Mouse (Mus musculus) brown adipose tissue, adult 24 weeks (tissue): Measurements from ENCODE around the gene Tas1r1. TPM values are rescaled to one million over a fixed set of nuclear protein-coding genes. Genes with fewer than 3 reads are reported as not detected.

Experiments
- H3K27ac ChIP-seq: fragments of 200-500 bp; replicated peaks from 2 replicates; pipeline ENCODE4 v1.5.1; 2012; ENCODE audit warnings: low read depth, mild to moderate bottlenecking, low read length
- H3K4me1 ChIP-seq: fragments of 200-500 bp; 2 replicates; pipeline ENCODE4 v1.6.1; 2012; ENCODE audit warnings: low read length, mixed read lengths; ENCODE audit not compliant: control insufficient read depth, insufficient read depth, insufficient read length
- H3K4me3 ChIP-seq: fragments of 200-500 bp; 2 replicates; pipeline ENCODE4 v1.5.1; 2012; ENCODE audit warnings: low read depth, mild to moderate bottlenecking, low read length, moderate library complexity; ENCODE audit not compliant: insufficient read depth
- polyA plus RNA-seq: library from polyadenylated mRNA; stranded (reverse); fragments of >200 nt; gene quantifications from 2 replicates; pipeline ENCODE4 v1.2.4, GENCODE M21; 2012; ENCODE audit not compliant: missing spikeins, insufficient read depth, insufficient read length

The Tas1r1 gene
- polyA plus RNA-seq, 1 experiment, result not detected

DNA sequence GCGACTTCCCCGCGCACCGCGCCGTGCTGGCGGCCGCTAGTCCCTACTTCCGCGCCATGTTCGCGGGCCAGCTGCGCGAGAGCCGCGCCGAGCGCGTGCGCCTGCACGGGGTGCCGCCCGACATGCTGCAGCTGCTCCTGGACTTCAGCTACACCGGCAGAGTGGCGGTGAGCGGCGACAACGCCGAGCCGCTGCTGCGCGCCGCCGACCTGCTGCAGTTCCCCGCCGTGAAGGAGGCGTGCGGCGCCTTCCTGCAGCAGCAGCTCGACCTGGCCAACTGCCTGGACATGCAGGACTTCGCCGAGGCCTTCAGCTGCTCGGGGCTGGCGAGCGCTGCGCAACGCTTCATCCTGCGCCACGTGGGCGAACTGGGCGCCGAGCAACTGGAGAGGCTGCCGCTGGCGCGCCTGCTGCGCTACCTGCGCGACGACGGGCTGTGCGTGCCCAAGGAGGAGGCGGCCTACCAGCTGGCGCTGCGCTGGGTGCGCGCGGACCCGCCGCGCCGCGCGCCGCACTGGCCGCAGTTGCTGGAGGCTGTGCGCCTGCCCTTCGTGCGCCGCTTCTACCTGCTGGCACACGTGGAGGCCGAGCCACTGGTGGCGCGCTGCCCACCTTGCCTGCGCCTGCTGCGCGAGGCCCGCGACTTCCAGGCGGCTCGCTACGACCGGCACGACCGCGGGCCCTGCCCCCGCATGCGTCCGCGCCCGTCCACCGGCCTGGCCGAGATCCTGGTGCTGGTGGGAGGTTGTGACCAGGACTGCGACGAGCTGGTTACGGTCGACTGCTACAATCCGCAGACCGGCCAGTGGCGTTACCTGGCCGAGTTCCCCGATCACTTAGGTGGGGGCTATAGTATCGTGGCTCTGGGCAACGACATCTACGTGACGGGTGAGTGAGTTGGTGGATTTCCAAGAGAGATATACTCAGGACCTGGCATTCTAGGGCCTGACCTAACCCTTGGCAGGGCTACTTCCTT, 29.0 kb downstream of the Tas1r1 start:
- peaks cover 7% of the 10 kb centered on the region; the same call in 1 of the 2 replicates for H3K4me1 ChIP-seq
- H3K4me3 ChIP-seq, result peak overlapping the region; percentile 74
- no peak overlapping the region; the same call in 1 of the 2 replicates for H3K27ac ChIP-seq

- Histone ChIP-seq H3K27ac (peak within 1 kb of the TSS; percentile 49), H3K4me3 (peak within 1 kb of the TSS; percentile 74), H3K4me1 (peaks cover 7% of the 10 kb centered on the region; the same call in 1 of the 2 replicates)
These were observed 29.7 kb downstream of the Tas1r1 start, which contains the start of gene Klhl21 for GRCm38 (mm10) chr4:152008622-152009075. Klhl21 (plus strand) TSS chr4:152008803.

DNA sequence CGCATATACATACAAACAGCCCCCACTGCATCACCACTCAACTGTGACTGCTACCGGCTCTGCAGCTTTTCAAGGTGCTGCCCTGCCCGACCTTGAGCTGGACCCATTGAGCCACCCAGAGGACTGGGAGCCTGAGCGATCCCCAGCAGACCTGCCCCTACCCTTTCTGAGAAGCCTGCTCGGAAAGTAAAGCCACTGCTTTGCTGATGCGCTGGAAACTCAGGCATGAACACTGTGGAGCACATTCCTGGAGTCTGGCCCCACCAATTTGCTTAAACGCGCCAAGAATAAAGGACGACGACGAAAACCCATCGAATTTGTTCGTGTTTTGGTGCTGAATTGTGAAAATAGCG, 30.2 kb downstream of the Tas1r1 start:
- peak overlapping the region; percentile 49 for H3K27ac ChIP-seq
- H3K4me1 ChIP-seq, result peaks cover 7% of the 10 kb centered on the region; the same call in 1 of the 2 replicates
- peak overlapping the region; percentile 74 for H3K4me3 ChIP-seq

DNA sequence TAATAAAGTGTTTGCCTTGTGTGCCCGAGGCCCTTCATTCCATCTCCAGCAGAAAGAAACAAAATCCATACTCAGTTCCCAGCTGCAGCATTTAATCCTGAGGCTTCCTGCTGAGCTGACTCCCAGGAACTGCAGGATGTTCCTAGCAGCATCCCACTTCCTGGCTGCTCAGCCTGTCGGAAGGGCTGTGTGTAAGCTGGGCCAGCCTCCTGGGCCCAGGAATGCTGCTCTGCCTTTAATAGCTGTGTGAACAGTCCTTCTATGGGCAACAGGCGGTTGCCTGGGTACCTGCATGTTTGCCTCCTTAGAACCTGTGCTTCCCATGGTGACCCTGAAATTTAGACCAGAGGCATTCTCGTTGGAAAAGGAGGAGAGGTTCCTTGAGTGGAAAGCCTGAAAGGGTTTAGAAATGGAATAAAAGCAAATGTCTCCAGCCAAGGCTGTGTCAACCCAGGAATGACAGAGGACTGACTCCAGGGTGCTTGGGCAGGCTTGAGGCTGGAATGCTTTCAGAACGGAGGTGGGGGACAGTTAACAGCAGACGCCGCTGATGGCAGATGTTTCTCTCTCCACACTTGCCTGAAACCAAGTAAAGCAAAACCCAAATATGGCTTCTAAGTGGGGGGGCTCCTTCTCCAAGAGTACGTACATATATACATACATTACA, 30.8 kb downstream of the Tas1r1 start:
- Histone ChIP-seq H3K4me1 (peaks cover 7% of the 10 kb centered on the region; the same call in 1 of the 2 replicates), H3K27ac (peak overlapping the region; percentile 2; the same call in 1 of the 2 replicates), H3K4me3 (peak overlapping the region; percentile 74)

GRCm38 (mm10) chr4:152006812-152007211, 31.6 kb downstream of the Tas1r1 start:
- Histone ChIP-seq H3K4me3 (no peak overlapping the region), H3K27ac (no peak overlapping the region), H3K4me1 (peaks cover 7% of the 10 kb centered on the region; the same call in 1 of the 2 replicates)

GRCm38 (mm10) chr4:152006137-152006536, 32.2 kb downstream of the Tas1r1 start:
- H3K27ac ChIP-seq, result no peak overlapping the region
- H3K4me3 ChIP-seq, result no peak overlapping the region
- peaks cover 7% of the 10 kb centered on the region; the same call in 1 of the 2 replicates for H3K4me1 ChIP-seq

- Histone ChIP-seq H3K4me3 (no peak overlapping the region), H3K27ac (no peak overlapping the region), H3K4me1 (no peaks in the 10 kb centered on the region)
These were observed 36.3 kb downstream of the Tas1r1 start for GRCm38 (mm10) chr4:152002063-152002462.

DNA sequence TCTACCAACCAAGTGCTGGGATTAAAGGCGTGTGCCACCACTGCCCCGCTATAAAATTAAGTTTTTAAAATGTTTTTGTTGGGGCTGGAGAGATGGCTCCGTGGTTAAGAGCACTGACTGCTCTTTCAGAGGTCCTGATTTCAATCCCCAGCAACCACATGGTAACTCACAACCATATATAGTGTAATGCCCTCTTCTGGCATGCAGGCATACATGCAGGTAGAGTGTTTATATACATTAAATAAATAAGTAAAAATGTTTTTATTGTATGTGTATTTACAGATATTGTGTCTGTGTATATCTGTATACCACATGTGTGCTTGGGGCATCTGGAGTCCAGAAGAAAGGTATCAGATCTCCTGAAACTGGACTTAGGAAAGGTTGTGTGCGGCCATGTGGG, 37.0 kb downstream of the Tas1r1 start:
- Histone ChIP-seq H3K27ac (no peak overlapping the region), H3K4me3 (no peak overlapping the region), H3K4me1 (no peaks in the 10 kb centered on the region)

DNA sequence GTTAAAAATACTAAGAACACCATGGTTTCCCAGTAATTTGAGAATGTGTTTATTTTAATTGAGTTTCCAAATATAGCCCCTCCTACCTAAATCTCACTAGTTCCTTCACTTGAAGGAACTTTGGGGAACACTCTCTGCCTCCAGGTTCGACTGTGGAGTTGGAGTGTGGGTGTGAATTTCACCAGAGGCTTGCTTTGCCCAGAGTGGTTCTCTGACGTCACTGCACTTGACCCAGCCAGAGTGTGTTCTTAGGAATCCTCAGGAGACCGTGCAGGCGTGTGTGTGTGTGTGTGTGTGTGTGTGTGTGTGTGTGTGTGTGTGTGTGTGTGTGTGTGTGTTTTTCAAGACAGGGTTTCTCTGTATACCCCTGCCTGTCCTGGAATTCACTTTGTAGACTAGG, 37.5 kb downstream of the Tas1r1 start:
- no peak overlapping the region for H3K4me3 ChIP-seq
- H3K27ac ChIP-seq, result no peak overlapping the region
- no peaks in the 10 kb centered on the region for H3K4me1 ChIP-seq

DNA sequence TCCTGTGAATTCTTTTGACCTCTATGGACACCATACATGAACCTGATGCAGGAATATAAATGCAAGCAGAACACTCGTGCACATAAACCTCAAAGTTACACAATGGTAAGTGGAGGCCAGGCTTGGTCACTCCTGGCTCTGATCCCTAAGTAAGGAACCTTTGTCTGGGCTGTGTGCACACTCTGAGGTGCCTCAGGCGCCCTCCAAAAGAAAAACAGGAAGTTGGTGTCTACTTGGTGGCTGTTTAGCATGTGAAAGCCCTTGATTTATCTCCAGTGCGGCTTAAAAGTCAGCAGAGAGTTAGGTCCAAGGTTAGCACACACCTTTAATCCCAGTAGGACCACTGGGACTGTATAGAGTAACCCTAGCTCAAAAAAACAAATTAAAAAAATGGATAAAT, 38.9 kb downstream of the Tas1r1 start:
- Histone ChIP-seq H3K4me3 (no peak overlapping the region), H3K27ac (no peak overlapping the region), H3K4me1 (peaks cover under 1% of the 10 kb centered on the region; the same call in 1 of the 2 replicates)

DNA sequence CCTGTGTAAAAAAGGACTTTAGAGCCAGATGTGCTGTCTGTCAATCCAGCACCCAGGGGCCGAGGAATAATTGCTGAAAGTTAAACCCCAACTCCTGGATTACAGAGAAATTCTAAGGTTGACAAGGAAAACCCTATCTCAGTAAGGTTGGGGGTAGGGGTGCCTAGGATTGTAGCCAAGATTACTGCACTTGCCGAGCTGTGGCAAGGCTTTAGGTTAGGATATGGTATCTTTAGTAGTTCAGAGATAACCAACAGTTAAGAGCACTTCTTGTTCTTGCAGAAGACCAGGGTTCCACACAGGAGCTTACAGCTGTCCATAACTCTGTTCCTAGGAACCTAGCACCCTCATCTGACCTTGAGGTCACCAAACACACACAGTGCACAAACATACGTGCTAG, 40.7 kb downstream of the Tas1r1 start:
- peak overlapping the region; percentile 85 for H3K4me3 ChIP-seq
- no peak overlapping the region for H3K27ac ChIP-seq
- peaks cover 3% of the 10 kb centered on the region; the same call in 1 of the 2 replicates for H3K4me1 ChIP-seq

DNA sequence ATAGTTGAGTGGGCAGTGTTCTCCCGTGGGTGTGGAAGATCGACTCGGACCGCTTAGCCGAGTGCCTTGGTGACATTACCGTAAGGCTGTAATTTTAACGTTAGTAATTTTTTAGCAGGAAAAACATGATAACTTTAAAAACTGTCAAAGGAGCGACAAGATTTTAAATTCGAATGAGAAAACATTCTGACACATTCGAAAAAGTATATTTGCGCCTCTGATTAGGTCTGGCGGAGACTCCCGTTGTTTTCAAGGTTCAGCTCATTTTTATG, 41.5 kb downstream of the Tas1r1 start:
- H3K4me1 ChIP-seq, result peaks cover 3% of the 10 kb centered on the region; the same call in 1 of the 2 replicates
- peak overlapping the region; percentile 71 for H3K27ac ChIP-seq
- peak overlapping the region; percentile 85 for H3K4me3 ChIP-seq

DNA sequence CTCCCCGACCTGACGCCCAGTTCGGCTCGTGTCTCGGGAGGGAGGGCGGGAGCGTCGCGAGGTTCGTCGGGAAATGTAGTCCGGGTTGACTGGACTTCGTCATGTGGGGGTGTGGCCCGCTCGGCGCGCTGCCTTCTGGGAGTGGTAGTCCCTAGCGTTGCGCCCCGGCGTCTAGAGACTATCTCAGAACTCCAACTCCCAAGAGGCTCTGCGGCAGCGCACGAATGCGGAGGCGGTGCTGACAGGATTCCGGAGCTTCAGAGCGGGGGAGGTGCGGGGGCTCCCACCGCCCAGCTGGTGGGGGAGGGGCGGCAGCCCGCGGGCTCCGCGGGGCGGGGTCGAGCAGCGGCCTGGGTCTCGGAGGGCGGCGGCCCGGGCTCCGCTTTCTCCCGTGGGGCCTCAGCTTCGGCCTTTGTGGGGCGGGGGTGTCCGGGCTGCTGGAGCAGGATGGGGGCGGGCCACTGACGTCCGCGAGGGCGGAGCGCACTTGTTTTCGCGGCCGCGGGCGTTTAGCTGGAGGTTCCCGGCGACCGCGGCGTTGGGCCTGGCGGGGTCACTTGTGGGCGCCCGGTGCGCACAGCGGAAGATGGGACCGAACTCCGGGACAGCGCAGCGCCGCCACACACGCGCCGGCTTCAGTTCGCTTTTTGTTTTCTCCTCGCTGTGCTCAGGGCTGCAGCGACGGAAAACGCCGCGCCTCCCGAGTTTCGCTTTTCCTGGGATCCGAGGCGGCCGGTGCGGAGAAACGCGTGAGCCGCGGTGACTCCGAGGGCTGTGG, 42.0 kb downstream of the Tas1r1 start, which contains the start of gene Phf13:
TSS of gene Phf13 (minus strand) at position 86 of the 778 bp plus-strand sequence.
- peaks cover 3% of the 10 kb centered on the region; the same call in 1 of the 2 replicates for H3K4me1 ChIP-seq
- H3K4me3 ChIP-seq, result peak within 1 kb of the TSS; percentile 96
- H3K27ac ChIP-seq, result peak within 1 kb of the TSS; percentile 78

DNA sequence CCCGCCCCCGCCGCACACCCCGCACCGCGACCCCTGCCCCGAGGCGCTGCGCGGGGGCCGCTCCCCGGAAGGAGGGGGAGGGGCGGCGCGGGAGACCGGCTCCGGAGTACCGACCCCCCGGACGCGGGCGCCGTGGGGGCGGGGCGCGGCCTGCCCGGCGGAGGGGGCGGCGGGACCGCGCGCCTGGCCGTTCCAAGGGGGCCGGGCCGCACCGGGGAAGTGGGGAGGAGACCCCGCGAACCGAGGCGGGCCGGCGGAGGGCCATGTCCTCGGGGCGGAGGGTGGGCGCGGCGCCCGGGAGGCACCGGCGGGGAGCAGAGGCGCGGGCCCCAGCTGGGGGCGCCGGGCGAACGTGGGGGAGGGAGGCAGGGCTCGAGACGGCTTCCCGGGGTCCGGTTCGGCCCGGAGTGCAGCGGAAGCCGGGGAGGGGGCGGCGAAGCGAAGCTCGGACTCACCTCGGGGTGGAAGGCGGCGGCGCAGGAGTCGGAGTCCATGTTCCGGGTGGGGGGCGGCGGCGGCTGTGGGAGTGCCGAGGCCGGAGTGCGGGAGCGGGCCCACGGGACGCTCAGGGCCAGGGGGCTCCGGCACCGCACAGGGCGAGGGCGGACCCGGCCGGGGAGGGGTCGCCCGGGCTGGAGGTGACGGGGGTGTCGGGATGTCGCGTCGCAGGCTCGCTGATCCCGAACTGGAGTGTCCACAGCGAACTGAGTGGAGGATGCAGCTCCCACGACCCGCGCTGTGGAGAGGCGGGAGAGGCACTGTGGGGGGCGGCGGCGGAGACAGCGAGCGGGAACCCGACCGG, 42.8 kb downstream of the Tas1r1 start:
- H3K27ac ChIP-seq, result peak overlapping the region; percentile 78
- H3K4me1 ChIP-seq, result peaks cover 3% of the 10 kb centered on the region; the same call in 1 of the 2 replicates
- H3K4me3 ChIP-seq, result peak overlapping the region; percentile 96
